Mouse (Mus musculus): ENCODE results near the gene Ntm. TPM values are rescaled to one million over a fixed set of nuclear protein-coding genes. Genes with fewer than 3 reads are reported as not detected.

Gene Ntm
- polyA plus RNA-seq, 1 experiment from 2014 or later, result 20.1 TPM

DNA sequence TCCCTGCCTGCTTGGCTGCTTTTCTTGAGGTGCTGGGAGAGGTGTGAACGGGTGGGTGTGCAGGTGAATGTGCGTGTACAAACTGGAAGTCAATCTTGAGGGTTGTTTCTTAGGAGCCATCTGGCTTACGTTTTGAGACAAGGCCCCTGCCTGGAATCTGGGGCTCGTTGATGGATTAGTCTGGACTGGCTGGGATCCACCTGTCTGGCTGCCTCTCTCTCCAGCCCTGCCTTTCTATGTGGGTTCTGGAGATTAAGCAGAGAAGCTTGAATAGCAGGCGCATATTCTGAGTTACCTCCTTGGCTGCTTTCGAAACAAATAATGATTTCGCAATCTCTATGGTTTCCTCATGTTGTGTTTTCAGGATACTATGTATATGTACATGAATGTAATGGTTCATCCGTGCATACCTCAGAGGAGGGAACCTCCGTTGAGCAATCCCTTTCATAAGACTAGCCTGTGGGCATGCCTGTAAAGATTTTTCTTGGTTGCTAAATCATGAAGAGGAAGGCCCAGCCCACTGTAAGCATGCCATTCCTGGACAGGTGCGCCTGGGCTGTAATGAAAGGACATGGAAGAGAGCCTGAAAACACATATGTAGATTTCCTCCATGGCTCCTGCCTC lies 499.9 kb downstream of the Ntm start:
- H3K9me3 ChIP-seq, result no peaks in the 10 kb centered on the region
- peaks cover 10% of the 10 kb centered on the region; the same call in 1 of the 2 replicates for H3K4me1 ChIP-seq (replicated peaks)
- WGBS, result 68% methylated on average over 10 of the region's 10 CpGs
- H3K4me2 ChIP-seq, result no peak overlapping the region
- H3K4me3 ChIP-seq (replicated peaks), result no peak overlapping the region
- H3K27ac ChIP-seq, result no peak overlapping the region
- no peak for ATAC-seq (ENCODE audit: insufficient number of reproducible peaks, insufficient read depth, low FRiP score, low TSS enrichment, low read depth)
- H3K27me3 ChIP-seq, result peaks cover 30% of the 10 kb centered on the region
- no peak overlapping the region for H3K9ac ChIP-seq (replicated peaks)
- no peaks in the 10 kb centered on the region for H3K36me3 ChIP-seq

- no peak overlapping the region for H3K4me2 ChIP-seq
- 10% methylated on average over 5 of the region's 5 CpGs for WGBS
- no peaks in the 10 kb centered on the region for H3K36me3 ChIP-seq
- H3K4me1 ChIP-seq (replicated peaks), result peaks cover 14% of the 10 kb centered on the region; the same call in 1 of the 2 replicates
- no peak overlapping the region for H3K4me3 ChIP-seq (replicated peaks)
- H3K9ac ChIP-seq (replicated peaks), result no peak overlapping the region
- 0 out of 2 replicates have a peak, but pooled peaks have one; percentile 40 for ATAC-seq (ENCODE audit: insufficient number of reproducible peaks, insufficient read depth, low FRiP score, low TSS enrichment, low read depth)
- no peaks in the 10 kb centered on the region for H3K9me3 ChIP-seq
- no peak overlapping the region for H3K27ac ChIP-seq
- H3K27me3 ChIP-seq, result peaks cover 30% of the 10 kb centered on the region
Measured at GRCm38 (mm10) chr9:29457976-29458572, 504.9 kb downstream of the Ntm start.

- peaks cover 26% of the 10 kb centered on the region for H3K27me3 ChIP-seq
- no peaks in the 10 kb centered on the region for H3K9me3 ChIP-seq
- no peak overlapping the region for H3K4me2 ChIP-seq
- no peak overlapping the region for H3K9ac ChIP-seq (replicated peaks)
- peaks cover 12% of the 10 kb centered on the region; the same call in 1 of the 2 replicates for H3K4me1 ChIP-seq (replicated peaks)
- 83% methylated on average over 7 of the region's 7 CpGs for WGBS
- ATAC-seq (ENCODE audit: insufficient number of reproducible peaks, insufficient read depth, low FRiP score, low TSS enrichment, low read depth), result no peak
- H3K4me3 ChIP-seq (replicated peaks), result no peak overlapping the region
- H3K36me3 ChIP-seq, result no peaks in the 10 kb centered on the region
- H3K27ac ChIP-seq, result no peak overlapping the region
Measured at GRCm38 (mm10) chr9:29456014-29456413, 506.9 kb downstream of the Ntm start.

DNA sequence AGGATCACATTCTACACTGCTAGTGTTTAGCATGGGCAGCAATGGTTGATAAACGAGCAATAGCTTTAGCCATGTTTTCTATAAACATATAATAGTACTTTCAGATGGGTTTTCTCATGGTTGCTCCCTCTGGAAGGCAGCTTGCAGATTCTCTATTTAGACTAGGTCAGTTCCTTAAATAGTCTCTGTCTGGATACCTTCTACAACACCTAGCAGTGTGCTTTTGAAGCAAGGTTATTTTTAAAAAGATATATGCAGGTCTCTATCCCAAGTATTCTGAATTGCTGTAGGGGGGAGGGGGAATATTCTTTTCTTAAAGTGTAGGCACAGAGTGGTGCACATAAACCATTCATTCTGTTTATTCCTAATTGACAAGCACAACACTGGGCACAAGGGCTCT lies 511.7 kb downstream of the Ntm start:
- WGBS, result 71% methylated on average over 1 of the region's 1 CpGs
- H3K9me3 ChIP-seq, result no peaks in the 10 kb centered on the region
- ATAC-seq (ENCODE audit: insufficient number of reproducible peaks, insufficient read depth, low FRiP score, low TSS enrichment, low read depth), result no peak

DNA sequence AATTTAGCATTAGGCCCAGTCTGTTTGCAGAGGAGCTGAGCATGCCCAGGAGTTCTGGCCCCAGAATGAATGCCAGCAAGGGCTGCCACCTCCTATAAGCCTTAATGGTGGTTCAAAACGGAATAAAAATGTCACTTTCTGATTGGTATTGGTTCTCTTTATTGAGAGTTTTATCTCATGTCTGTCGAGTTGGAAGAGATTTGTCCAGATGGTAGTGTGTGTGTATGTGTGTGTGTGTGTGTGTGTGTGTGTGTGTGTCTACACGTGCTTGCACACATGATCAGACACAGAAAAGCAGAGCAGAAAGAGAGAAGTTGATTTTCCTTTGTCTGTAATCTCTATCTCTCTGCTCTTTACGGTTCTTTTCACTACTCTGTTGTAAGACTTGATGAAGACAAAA lies 518.9 kb downstream of the Ntm start:
- Histone ChIP-seq H3K4me1 (replicated peaks) (no peaks in the 10 kb centered on the region), H3K9ac (replicated peaks) (no peak overlapping the region), H3K36me3 (no peaks in the 10 kb centered on the region), H3K9me3 (no peaks in the 10 kb centered on the region), H3K4me3 (replicated peaks) (no peak overlapping the region), H3K27ac (no peak overlapping the region), H3K27me3 (peaks cover 8% of the 10 kb centered on the region), H3K4me2 (no peak overlapping the region)
- WGBS, result 78% methylated on average over 4 of the region's 4 CpGs
- ATAC-seq (ENCODE audit: insufficient number of reproducible peaks, insufficient read depth, low FRiP score, low TSS enrichment, low read depth), result no peak

More for the DNA sequence above, 511.7 kb downstream of the Ntm start:
- Histone ChIP-seq H3K4me1 (replicated peaks) (no peaks in the 10 kb centered on the region), H3K4me2 (no peak overlapping the region), H3K36me3 (no peaks in the 10 kb centered on the region), H3K27me3 (peaks cover 7% of the 10 kb centered on the region; the same call in 1 of the 2 replicates), H3K27ac (no peak overlapping the region), H3K4me3 (replicated peaks) (no peak overlapping the region), H3K9ac (replicated peaks) (no peak overlapping the region)

DNA sequence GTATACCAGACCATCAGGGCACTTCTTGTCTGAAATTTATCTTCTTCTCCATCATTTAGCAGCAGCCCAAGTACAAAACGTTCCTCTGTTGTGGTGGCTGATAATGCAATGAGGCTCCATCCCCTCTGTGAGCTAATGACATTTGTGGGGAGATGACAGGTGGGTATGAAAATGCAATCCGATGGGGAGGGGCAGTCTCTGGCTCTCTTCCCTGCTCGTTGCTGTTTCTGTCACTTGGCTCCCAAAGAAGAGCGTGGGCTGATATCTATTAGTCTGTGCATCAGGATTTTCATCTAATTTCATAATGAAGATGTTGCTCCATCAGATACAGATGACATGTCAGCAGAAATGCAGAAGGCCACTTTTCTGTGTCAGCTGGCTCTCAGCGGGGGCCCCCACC lies 523.5 kb downstream of the Ntm start:
- ATAC-seq (ENCODE audit: insufficient number of reproducible peaks, insufficient read depth, low FRiP score, low TSS enrichment, low read depth), result no peak
- no peak overlapping the region for H3K27ac ChIP-seq

DNA sequence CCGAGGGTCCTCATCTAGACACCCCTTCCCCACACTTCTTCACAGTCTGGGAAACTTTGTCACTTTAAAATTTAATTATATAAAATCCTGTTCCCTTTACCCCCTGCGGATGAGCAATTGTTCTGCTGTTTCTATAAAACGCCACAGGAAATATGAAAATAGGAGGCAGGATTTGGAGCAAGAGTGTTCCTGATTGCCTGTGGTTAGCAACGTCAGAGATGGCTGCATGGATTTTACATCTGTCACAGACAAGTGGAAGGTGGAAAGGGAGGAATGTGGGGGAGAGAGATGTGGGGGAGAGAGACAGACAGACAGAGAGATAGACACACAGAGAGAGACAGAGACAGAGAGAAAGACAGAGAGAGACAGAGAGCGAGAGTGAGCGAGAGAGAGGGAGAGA lies 528.3 kb downstream of the Ntm start:
- Histone ChIP-seq H3K4me2 (no peak overlapping the region), H3K4me1 (replicated peaks) (peaks cover 18% of the 10 kb centered on the region), H3K4me3 (replicated peaks) (no peak overlapping the region), H3K9ac (replicated peaks) (no peak overlapping the region), H3K36me3 (no peaks in the 10 kb centered on the region), H3K27me3 (peaks cover 41% of the 10 kb centered on the region), H3K27ac (no peak overlapping the region), H3K9me3 (no peaks in the 10 kb centered on the region)
- ATAC-seq (ENCODE audit: insufficient number of reproducible peaks, insufficient read depth, low FRiP score, low TSS enrichment, low read depth), result no peak
- 40% methylated on average over 6 of the region's 6 CpGs for WGBS

More for the DNA sequence above, 523.5 kb downstream of the Ntm start:
- Histone ChIP-seq H3K4me2 (no peak overlapping the region), H3K9ac (replicated peaks) (no peak overlapping the region), H3K9me3 (no peaks in the 10 kb centered on the region), H3K36me3 (no peaks in the 10 kb centered on the region), H3K4me3 (replicated peaks) (no peak overlapping the region), H3K4me1 (replicated peaks) (peaks cover 5% of the 10 kb centered on the region; the same call in 1 of the 2 replicates), H3K27me3 (peaks cover 21% of the 10 kb centered on the region)
- 58% methylated on average over 5 of the region's 5 CpGs for WGBS

DNA sequence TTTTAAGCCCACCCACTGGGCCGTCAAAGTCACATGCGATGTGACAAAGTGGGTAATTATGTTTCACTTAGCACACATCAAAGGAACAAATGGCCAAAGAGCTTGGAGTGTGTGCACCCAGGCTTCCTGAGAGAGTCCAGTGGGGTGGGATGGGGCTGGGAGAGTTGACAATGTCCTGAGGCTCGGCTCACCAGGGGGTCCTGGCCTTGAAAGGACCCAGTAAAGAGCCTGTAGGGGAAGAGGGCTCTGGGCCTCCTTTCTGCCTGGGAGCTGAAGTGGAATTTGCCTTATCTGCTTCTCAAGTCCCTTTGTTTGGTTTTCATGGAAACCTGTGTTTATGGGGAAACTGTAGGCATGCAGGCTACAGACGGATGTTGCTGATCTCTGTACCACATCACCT lies 529.0 kb downstream of the Ntm start:
- Histone ChIP-seq H3K4me1 (replicated peaks) (peaks cover 23% of the 10 kb centered on the region), H3K9ac (replicated peaks) (no peak overlapping the region), H3K4me2 (no peak overlapping the region), H3K9me3 (no peaks in the 10 kb centered on the region), H3K27ac (no peak overlapping the region), H3K27me3 (peaks cover 43% of the 10 kb centered on the region), H3K36me3 (no peaks in the 10 kb centered on the region), H3K4me3 (replicated peaks) (no peak overlapping the region)
- 2% methylated on average over 4 of the region's 4 CpGs for WGBS
- ATAC-seq (ENCODE audit: insufficient number of reproducible peaks, insufficient read depth, low FRiP score, low TSS enrichment, low read depth), result no peak

- WGBS, result 40% methylated on average over 7 of the region's 7 CpGs
- no peaks in the 10 kb centered on the region for H3K36me3 ChIP-seq
- H3K27me3 ChIP-seq, result peaks cover 43% of the 10 kb centered on the region
- H3K4me2 ChIP-seq, result no peak overlapping the region
- H3K9ac ChIP-seq (replicated peaks), result no peak overlapping the region
- no peak overlapping the region for H3K27ac ChIP-seq
- peaks cover 29% of the 10 kb centered on the region for H3K4me1 ChIP-seq (replicated peaks)
- no peaks in the 10 kb centered on the region for H3K9me3 ChIP-seq
- H3K4me3 ChIP-seq (replicated peaks), result no peak overlapping the region
- no peak for ATAC-seq (ENCODE audit: insufficient number of reproducible peaks, insufficient read depth, low FRiP score, low TSS enrichment, low read depth)
Measured at GRCm38 (mm10) chr9:29433156-29433555, 529.8 kb downstream of the Ntm start.

DNA sequence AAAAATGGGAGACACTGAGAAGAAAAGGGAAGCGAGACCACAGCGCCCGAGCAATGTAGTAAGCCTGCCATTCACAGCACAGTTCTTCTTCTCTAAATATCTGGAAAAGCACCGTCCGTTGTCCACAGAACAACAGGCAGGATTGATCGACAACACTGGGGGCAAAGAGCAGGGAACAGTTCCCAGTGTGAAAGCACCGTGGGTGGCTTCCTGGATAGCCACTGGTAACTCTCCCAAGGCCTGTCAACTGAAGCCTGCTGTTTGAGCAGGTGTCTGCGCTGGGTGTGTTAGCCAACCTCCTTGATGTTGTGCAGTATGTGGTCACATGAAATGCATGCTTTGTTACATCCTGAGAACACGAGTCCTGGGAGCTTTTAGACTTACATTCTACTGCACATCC lies 531.4 kb downstream of the Ntm start:
- H3K27ac ChIP-seq, result no peak overlapping the region
- H3K4me3 ChIP-seq (replicated peaks), result no peak overlapping the region
- H3K9me3 ChIP-seq, result no peaks in the 10 kb centered on the region
- no peaks in the 10 kb centered on the region for H3K36me3 ChIP-seq
- H3K27me3 ChIP-seq, result peaks cover 43% of the 10 kb centered on the region
- H3K4me1 ChIP-seq (replicated peaks), result peaks cover 32% of the 10 kb centered on the region
- 80% methylated on average over 9 of the region's 9 CpGs for WGBS
- H3K9ac ChIP-seq (replicated peaks), result no peak overlapping the region
- no peak overlapping the region for H3K4me2 ChIP-seq
- no peak for ATAC-seq (ENCODE audit: insufficient number of reproducible peaks, insufficient read depth, low FRiP score, low TSS enrichment, low read depth)

- H3K4me2 ChIP-seq, result no peak overlapping the region
- H3K27ac ChIP-seq, result no peak overlapping the region
- peaks cover 32% of the 10 kb centered on the region for H3K4me1 ChIP-seq (replicated peaks)
- no peak overlapping the region for H3K4me3 ChIP-seq (replicated peaks)
- 67% methylated on average over 3 of the region's 3 CpGs for WGBS
- no peak overlapping the region for H3K9ac ChIP-seq (replicated peaks)
- H3K36me3 ChIP-seq, result no peaks in the 10 kb centered on the region
- no peak for ATAC-seq (ENCODE audit: insufficient number of reproducible peaks, insufficient read depth, low FRiP score, low TSS enrichment, low read depth)
- peaks cover 46% of the 10 kb centered on the region for H3K27me3 ChIP-seq
- H3K9me3 ChIP-seq, result no peaks in the 10 kb centered on the region
Measured at GRCm38 (mm10) chr9:29430189-29430588, 532.8 kb downstream of the Ntm start.

All from limb, embryonic 12.5 days (tissue).